Mouse (Mus musculus) neural tube, embryonic 11.5 days (tissue): ENCODE measurements around the gene Trak2. TPM values are rescaled to one million over a fixed set of nuclear protein-coding genes. Genes with fewer than 3 reads are reported as not detected.
"Not testable (repeated sequence)": the region's sequence is repeated elsewhere in the genome, so short reads cannot be mapped to it uniquely, and the experiment has no call there.

Experiments used
- ATAC-seq: fragments of 200-750 bp; cut with Nextera tagmentation; 2 replicates; pipeline ENCODE4 v1.8.0; 2017; ENCODE audit warnings: moderate number of reproducible peaks, mild to moderate bottlenecking, moderate TSS enrichment, moderate library complexity; ENCODE audit not compliant: insufficient read depth, low FRiP score, low TSS enrichment
- DNase-seq: peaks from one replicate; pipeline ENCODE4 v3.0.0-alpha.2; 2015; ENCODE audit warnings: low spot score
- H3K27ac ChIP-seq: fragments of 300-500 bp; sonication (generic); 2 replicates; pipeline ENCODE4 v1.5.1; 2014; ENCODE audit warnings: low read depth, mild to moderate bottlenecking, low read length
- H3K27me3 ChIP-seq: fragments of 300-500 bp; sonication (generic); 2 replicates; pipeline ENCODE4 v1.6.1; 2014; ENCODE audit warnings: mild to moderate bottlenecking, low read length, mixed read lengths; ENCODE audit not compliant: control insufficient read depth, insufficient read depth
- H3K36me3 ChIP-seq: fragments of 300-500 bp; sonication (generic); 2 replicates; pipeline ENCODE4 v1.6.1; 2014; ENCODE audit warnings: mild to moderate bottlenecking, low read length, moderate library complexity, mixed read lengths; ENCODE audit not compliant: control insufficient read depth, insufficient read depth
- H3K4me1 ChIP-seq: fragments of 300-500 bp; sonication (generic); 2 replicates; pipeline ENCODE4 v1.6.1; 2014; ENCODE audit warnings: low read length, mixed read lengths; ENCODE audit not compliant: control insufficient read depth, insufficient read depth
- H3K4me2 ChIP-seq: fragments of 300-500 bp; sonication (generic); 2 replicates; pipeline ENCODE4 v1.6.1; 2014; ENCODE audit warnings: low read depth, mild to moderate bottlenecking, moderate library complexity
- H3K4me3 ChIP-seq: fragments of 300-500 bp; sonication (generic); 2 replicates; pipeline ENCODE4 v1.5.1; 2014; ENCODE audit warnings: low read depth, low read length
- H3K9ac ChIP-seq: fragments of 300-500 bp; sonication (generic); 2 replicates; pipeline ENCODE4 v1.6.1; 2014; ENCODE audit warnings: mild to moderate bottlenecking, low read length
- H3K9me3 ChIP-seq: fragments of 300-500 bp; sonication (generic); 2 replicates; pipeline ENCODE4 v1.6.1; 2016; ENCODE audit warnings: low read length; ENCODE audit not compliant: control insufficient read depth
- WGBS: fragments of 180-500 bp; shearing (Covaris S2); extraction: QIAGEN DNeasy Blood & Tissue Kit; methylation state at CpG from one replicate; pipeline ENCODE4 v1.1.7; 2014; 5-methylcytosine and 5-hydroxymethylcytosine counted together
- polyA plus RNA-seq: library from polyadenylated mRNA; unstranded; fragments of >200 nt; fragmentation: Nextera tagmentation; extraction: Ambion mirVana; gene quantifications from 2 replicates; pipeline ENCODE4 v1.2.1, GENCODE M21; 2014

Gene Trak2
- polyA plus RNA-seq, 1 experiment from 2014 or later = 14.0 TPM

GRCm38 (mm10) chr1:58926664-58927063 lies 46.6 kb downstream of the Trak2 start:
- 96% methylated on average over 5 of the region's 5 CpGs for WGBS
- H3K9me3 ChIP-seq = no peaks in the 10 kb centered on the region

GRCm38 (mm10) chr1:58917566-58917965 lies 55.7 kb downstream of the Trak2 start:
- Histone ChIP-seq H3K9me3 (no peaks in the 10 kb centered on the region), H3K36me3 (no peaks in the 10 kb centered on the region; the same call in 1 of the 2 replicates), H3K4me2 (no peak overlapping the region), H3K27me3 (no peaks in the 10 kb centered on the region), H3K4me3 (no peak overlapping the region), H3K9ac (no peak overlapping the region), H3K27ac (no peak overlapping the region), H3K4me1 (no peaks in the 10 kb centered on the region)
- no peak for ATAC-seq
- 80% methylated on average over 6 of the region's 6 CpGs for WGBS
- no peak for DNase-seq

More at GRCm38 (mm10) chr1:58926664-58927063, 46.6 kb downstream of the Trak2 start:
- Histone ChIP-seq H3K9ac (no peak overlapping the region), H3K4me1 (no peaks in the 10 kb centered on the region), H3K4me2 (no peak overlapping the region), H3K27me3 (no peaks in the 10 kb centered on the region), H3K27ac (no peak overlapping the region), H3K4me3 (no peak overlapping the region), H3K36me3 (0 out of 2 replicates have a peak, but pooled peaks cover 2% of the 10 kb centered on the region)
- ATAC-seq = no peak
- DNase-seq = no peak

- no peaks in the 10 kb centered on the region for H3K9me3 ChIP-seq
- no peaks in the 10 kb centered on the region for H3K27me3 ChIP-seq
- peaks cover 5% of the 10 kb centered on the region for H3K36me3 ChIP-seq
- no peak overlapping the region for H3K9ac ChIP-seq
- ATAC-seq = no peak
- no peak overlapping the region for H3K4me2 ChIP-seq
- H3K4me3 ChIP-seq = no peak overlapping the region
- DNase-seq = no peak
- WGBS = 95% methylated on average over 12 of the region's 12 CpGs
- H3K4me1 ChIP-seq = no peaks in the 10 kb centered on the region
- H3K27ac ChIP-seq = no peak overlapping the region
Measured at GRCm38 (mm10) chr1:58909636-58910272, 63.5 kb downstream of the Trak2 start.

- Histone ChIP-seq H3K9ac (no peak overlapping the region), H3K9me3 (no peaks in the 10 kb centered on the region), H3K27ac (no peak overlapping the region), H3K27me3 (no peaks in the 10 kb centered on the region), H3K36me3 (peaks cover 3% of the 10 kb centered on the region), H3K4me3 (no peak overlapping the region), H3K4me2 (no peak overlapping the region), H3K4me1 (no peaks in the 10 kb centered on the region)
- WGBS = 88% methylated on average over 9 of the region's 9 CpGs
- DNase-seq (no peak), ATAC-seq (no peak)
Measured at GRCm38 (mm10) chr1:58903681-58904080, 69.5 kb downstream of the Trak2 start.

- not testable (repeated sequence) for H3K4me1 ChIP-seq, DNase-seq, ATAC-seq, H3K4me2 ChIP-seq, H3K9me3 ChIP-seq, H3K36me3 ChIP-seq, H3K27ac ChIP-seq, H3K27me3 ChIP-seq, H3K9ac ChIP-seq, H3K4me3 ChIP-seq
- WGBS = 31% methylated on average over 3 of the region's 3 CpGs
Measured at GRCm38 (mm10) chr1:58897561-58897960, 75.7 kb downstream of the Trak2 start.

GRCm38 (mm10) chr1:58892386-58892785 lies 80.8 kb downstream of the Trak2 start:
- not testable (repeated sequence) for H3K4me3 ChIP-seq, H3K27me3 ChIP-seq, H3K9ac ChIP-seq, H3K9me3 ChIP-seq, H3K36me3 ChIP-seq, DNase-seq, H3K27ac ChIP-seq, H3K4me2 ChIP-seq, H3K4me1 ChIP-seq, ATAC-seq
- WGBS = 91% methylated on average over 7 of the region's 8 CpGs

GRCm38 (mm10) chr1:58891481-58892170 lies 81.6 kb downstream of the Trak2 start:
- H3K4me3 ChIP-seq, ATAC-seq, DNase-seq, H3K9me3 ChIP-seq, H3K9ac ChIP-seq, H3K4me2 ChIP-seq, H3K36me3 ChIP-seq, H3K27ac ChIP-seq, H3K27me3 ChIP-seq, H3K4me1 ChIP-seq: not testable (repeated sequence)
- 68% methylated on average over 2 of the region's 2 CpGs for WGBS

- H3K9me3 ChIP-seq, H3K4me3 ChIP-seq: not testable (repeated sequence)
Measured at GRCm38 (mm10) chr1:58890697-58891290, 82.4 kb downstream of the Trak2 start.

More at GRCm38 (mm10) chr1:58890697-58891290, 82.4 kb downstream of the Trak2 start:
- H3K4me1 ChIP-seq, H3K36me3 ChIP-seq, ATAC-seq, H3K4me2 ChIP-seq, H3K27me3 ChIP-seq, H3K9ac ChIP-seq, DNase-seq, H3K27ac ChIP-seq: not testable (repeated sequence)
- 67% methylated on average over 4 of the region's 5 CpGs for WGBS
